Mouse (Mus musculus): ENCODE measurements around the gene Atp10a. TPM values are rescaled to one million over a fixed set of nuclear protein-coding genes. Genes with fewer than 3 reads are reported as not detected.
"Not testable (repeated sequence)": the region's sequence is repeated elsewhere in the genome, so short reads cannot be mapped to it uniquely, and the experiment has no call there.

Gene Atp10a
- polyA plus RNA-seq, 1 experiment from 2014 or later, result 3.2 TPM

DNA sequence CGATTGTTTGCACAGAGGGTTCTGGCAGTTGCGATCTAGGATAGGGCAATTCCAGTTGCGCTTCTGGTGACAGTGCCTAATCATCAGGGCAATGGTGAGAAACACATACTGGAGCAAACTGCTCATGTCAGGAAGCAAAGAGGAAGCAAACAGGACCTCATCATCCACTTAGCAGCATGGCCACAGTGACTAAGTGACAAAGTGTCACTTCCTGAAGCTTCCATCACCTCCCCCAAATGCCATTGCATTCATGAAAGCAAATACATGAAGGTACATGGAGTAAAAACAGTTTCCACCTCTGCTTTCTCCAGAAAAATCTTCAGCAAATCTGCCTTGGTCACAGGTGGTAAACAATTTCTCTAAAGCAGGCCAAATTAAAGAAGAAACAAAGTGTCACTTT is 168.7 kb downstream of the Atp10a start:
- WGBS, result 88% methylated on average over 3 of the region's 3 CpGs
- Histone ChIP-seq H3K4me1 (no peaks in the 10 kb centered on the region), H3K36me3 (peaks cover 16% of the 10 kb centered on the region), H3K27ac (no peak overlapping the region), H3K9me3 (no peaks in the 10 kb centered on the region), H3K27me3 (no peaks in the 10 kb centered on the region), H3K4me3 (no peak overlapping the region), H3K9ac (no peak overlapping the region), H3K4me2 (no peak overlapping the region)
- ATAC-seq (ENCODE audit: insufficient number of reproducible peaks, low FRiP score, low TSS enrichment, low read depth), result no peak

- Histone ChIP-seq H3K4me3 (no peak overlapping the region), H3K4me2 (no peak overlapping the region), H3K27ac (no peak overlapping the region), H3K9me3 (no peaks in the 10 kb centered on the region), H3K36me3 (peaks cover 16% of the 10 kb centered on the region), H3K27me3 (no peaks in the 10 kb centered on the region), H3K4me1 (peaks cover 10% of the 10 kb centered on the region; the same call in 1 of the 2 replicates), H3K9ac (no peak overlapping the region)
- ATAC-seq (ENCODE audit: insufficient number of reproducible peaks, low FRiP score, low TSS enrichment, low read depth), result no peak
- WGBS, result 78% methylated on average over 5 of the region's 5 CpGs
These were observed 173.1 kb downstream of the Atp10a start for GRCm38 (mm10) chr7:58829111-58829510.

DNA sequence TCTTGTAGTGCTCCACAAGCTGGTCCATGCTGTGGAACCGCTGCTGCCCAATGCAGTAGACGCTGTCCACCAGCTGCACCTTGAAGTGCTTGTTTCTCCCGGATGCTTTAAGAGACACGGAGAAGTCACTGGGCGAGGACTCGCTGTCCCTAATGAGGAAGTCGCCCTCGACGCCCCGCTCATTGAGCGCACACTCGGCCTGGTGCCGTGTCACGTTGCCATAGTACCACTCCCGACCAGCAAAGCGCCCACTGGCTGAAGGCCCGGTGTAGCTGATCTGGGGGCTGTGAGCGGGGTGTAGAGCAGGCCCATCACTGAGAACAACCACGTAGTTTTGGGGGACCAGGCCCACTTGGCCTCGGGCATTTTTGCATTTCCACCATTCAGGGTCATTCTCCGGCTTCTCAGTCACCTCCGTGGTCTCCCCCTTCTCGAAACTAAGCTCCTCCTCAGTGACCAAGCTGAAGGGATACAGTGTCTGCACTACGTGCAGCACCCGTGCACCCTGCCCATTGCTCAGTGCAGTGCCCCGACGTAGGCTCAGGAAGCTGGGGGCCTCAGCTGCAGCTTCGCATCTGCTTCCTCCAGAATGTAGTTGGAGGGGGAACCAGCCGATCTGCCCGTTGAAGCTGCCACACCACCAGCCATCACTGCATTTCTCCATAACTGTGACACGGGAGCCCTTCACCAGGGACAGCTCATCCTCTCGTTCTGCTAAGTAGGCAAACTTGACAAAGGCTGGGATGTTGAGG is 181.1 kb downstream of the Atp10a start:
- 89% methylated on average over 32 of the region's 32 CpGs for WGBS
- not testable (repeated sequence) for H3K27me3 ChIP-seq; H3K36me3 ChIP-seq; H3K4me1 ChIP-seq; ATAC-seq (ENCODE audit: insufficient number of reproducible peaks, low FRiP score, low TSS enrichment, low read depth); H3K9me3 ChIP-seq; H3K4me3 ChIP-seq; H3K4me2 ChIP-seq; H3K27ac ChIP-seq; H3K9ac ChIP-seq

- H3K4me1 ChIP-seq, result peaks cover 26% of the 10 kb centered on the region
- WGBS, result 73% methylated on average over 2 of the region's 2 CpGs
- no peak overlapping the region for H3K9ac ChIP-seq
- no peak for ATAC-seq (ENCODE audit: insufficient number of reproducible peaks, low FRiP score, low TSS enrichment, low read depth)
- H3K36me3 ChIP-seq, result no peaks in the 10 kb centered on the region
- H3K27me3 ChIP-seq, result no peaks in the 10 kb centered on the region
- H3K9me3 ChIP-seq, result no peaks in the 10 kb centered on the region
- H3K4me3 ChIP-seq, result no peak overlapping the region
- H3K4me2 ChIP-seq, result no peak overlapping the region
- peak overlapping the region; percentile 77 for H3K27ac ChIP-seq
These were observed 184.4 kb downstream of the Atp10a start for GRCm38 (mm10) chr7:58840367-58840766.

DNA sequence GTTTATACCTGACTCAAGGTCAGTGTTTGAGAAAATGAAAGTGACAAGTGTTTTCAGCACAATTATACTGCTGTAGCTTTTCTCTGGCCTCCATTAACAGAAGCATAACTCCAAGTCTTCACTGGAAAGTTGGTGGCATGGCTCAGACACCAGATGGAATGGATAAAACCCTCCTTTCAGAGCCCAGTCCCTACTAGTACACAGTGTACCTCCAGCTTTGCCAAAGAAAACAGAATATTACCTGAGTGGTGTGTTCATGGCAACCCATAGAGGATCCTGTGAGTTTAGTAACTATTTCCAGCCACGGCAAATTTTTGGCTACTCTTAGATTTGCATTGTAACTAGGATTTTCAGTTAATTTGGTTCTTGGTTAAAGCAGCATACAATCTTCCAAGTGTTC is 185.1 kb downstream of the Atp10a start:
- Histone ChIP-seq H3K4me2 (no peak overlapping the region), H3K4me1 (peaks cover 26% of the 10 kb centered on the region), H3K27me3 (no peaks in the 10 kb centered on the region), H3K9me3 (no peaks in the 10 kb centered on the region), H3K36me3 (no peaks in the 10 kb centered on the region), H3K9ac (no peak overlapping the region), H3K4me3 (no peak overlapping the region), H3K27ac (peak overlapping the region; percentile 77)
- peak; percentile 40; the same call in 1 of the 2 replicates for ATAC-seq (ENCODE audit: insufficient number of reproducible peaks, low FRiP score, low TSS enrichment, low read depth)
- 71% methylated on average over 1 of the region's 1 CpGs for WGBS

GRCm38 (mm10) chr7:58842818-58843217 is 186.9 kb downstream of the Atp10a start:
- H3K4me1 ChIP-seq, result peaks cover 26% of the 10 kb centered on the region
- no peak overlapping the region for H3K4me3 ChIP-seq
- no peak overlapping the region for H3K9ac ChIP-seq
- H3K36me3 ChIP-seq, result no peaks in the 10 kb centered on the region
- peak; percentile 55 for ATAC-seq (ENCODE audit: insufficient number of reproducible peaks, low FRiP score, low TSS enrichment, low read depth)
- no peaks in the 10 kb centered on the region for H3K27me3 ChIP-seq
- peak overlapping the region; percentile 10; the same call in 1 of the 2 replicates for H3K4me2 ChIP-seq
- H3K9me3 ChIP-seq, result no peaks in the 10 kb centered on the region
- WGBS, result 6% methylated on average over 3 of the region's 3 CpGs
- peak overlapping the region; percentile 77 for H3K27ac ChIP-seq

GRCm38 (mm10) chr7:58843767-58844445 is 187.9 kb downstream of the Atp10a start:
- Histone ChIP-seq H3K4me2 (peak overlapping the region; percentile 36), H3K9ac (no peak overlapping the region), H3K4me3 (0 out of 2 replicates have a peak overlapping the region, but pooled peaks have one; percentile 11), H3K36me3 (no peaks in the 10 kb centered on the region), H3K27ac (peak overlapping the region; percentile 87), H3K9me3 (no peaks in the 10 kb centered on the region), H3K4me1 (peaks cover 26% of the 10 kb centered on the region), H3K27me3 (no peaks in the 10 kb centered on the region)
- WGBS, result under 1% methylated on average over 9 of the region's 9 CpGs
- peak; percentile 84 for ATAC-seq (ENCODE audit: insufficient number of reproducible peaks, low FRiP score, low TSS enrichment, low read depth)

GRCm38 (mm10) chr7:58844449-58844848 is 188.5 kb downstream of the Atp10a start:
- no peaks in the 10 kb centered on the region for H3K27me3 ChIP-seq
- H3K4me1 ChIP-seq, result peaks cover 26% of the 10 kb centered on the region
- 41% methylated on average over 4 of the region's 4 CpGs for WGBS
- peak overlapping the region; percentile 87 for H3K27ac ChIP-seq
- no peak overlapping the region for H3K9ac ChIP-seq
- no peaks in the 10 kb centered on the region for H3K36me3 ChIP-seq
- no peak for ATAC-seq (ENCODE audit: insufficient number of reproducible peaks, low FRiP score, low TSS enrichment, low read depth)
- peak overlapping the region; percentile 36 for H3K4me2 ChIP-seq
- 0 out of 2 replicates have a peak overlapping the region, but pooled peaks have one; percentile 11 for H3K4me3 ChIP-seq
- no peaks in the 10 kb centered on the region for H3K9me3 ChIP-seq

- Histone ChIP-seq H3K27me3 (no peaks in the 10 kb centered on the region), H3K36me3 (no peaks in the 10 kb centered on the region), H3K27ac (no peak overlapping the region), H3K4me1 (no peaks in the 10 kb centered on the region), H3K9me3 (no peaks in the 10 kb centered on the region), H3K9ac (no peak overlapping the region), H3K4me2 (no peak overlapping the region), H3K4me3 (no peak overlapping the region)
- WGBS, result 89% methylated on average over 4 of the region's 4 CpGs
- ATAC-seq (ENCODE audit: insufficient number of reproducible peaks, low FRiP score, low TSS enrichment, low read depth), result no peak
These were observed 203.0 kb downstream of the Atp10a start for GRCm38 (mm10) chr7:58858921-58859320.

DNA sequence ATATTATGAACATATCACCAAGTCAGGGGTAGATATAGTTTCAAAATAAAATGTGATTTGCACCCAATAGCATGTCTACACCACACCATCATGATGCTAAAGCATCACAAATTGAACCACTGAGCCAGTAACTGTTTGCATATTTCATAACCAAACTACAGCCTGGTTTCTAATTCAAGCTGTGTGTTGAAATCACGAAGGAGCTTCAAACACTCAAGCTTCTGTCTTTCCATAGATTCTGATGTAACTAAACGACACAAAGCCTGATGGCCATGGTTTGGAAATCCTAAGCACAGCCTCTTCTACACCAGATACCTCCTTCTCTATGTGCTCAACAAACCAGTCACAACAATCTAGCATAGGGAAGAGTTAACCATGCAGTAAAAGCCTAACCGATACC is 207.2 kb downstream of the Atp10a start:
- H3K9me3 ChIP-seq, result no peaks in the 10 kb centered on the region
- no peak overlapping the region for H3K9ac ChIP-seq
- ATAC-seq (ENCODE audit: insufficient number of reproducible peaks, low FRiP score, low TSS enrichment, low read depth), result no peak
- H3K36me3 ChIP-seq, result no peaks in the 10 kb centered on the region
- no peaks in the 10 kb centered on the region for H3K27me3 ChIP-seq
- no peak overlapping the region for H3K27ac ChIP-seq
- 80% methylated on average over 3 of the region's 3 CpGs for WGBS
- H3K4me1 ChIP-seq, result no peaks in the 10 kb centered on the region
- H3K4me2 ChIP-seq, result no peak overlapping the region
- no peak overlapping the region for H3K4me3 ChIP-seq

DNA sequence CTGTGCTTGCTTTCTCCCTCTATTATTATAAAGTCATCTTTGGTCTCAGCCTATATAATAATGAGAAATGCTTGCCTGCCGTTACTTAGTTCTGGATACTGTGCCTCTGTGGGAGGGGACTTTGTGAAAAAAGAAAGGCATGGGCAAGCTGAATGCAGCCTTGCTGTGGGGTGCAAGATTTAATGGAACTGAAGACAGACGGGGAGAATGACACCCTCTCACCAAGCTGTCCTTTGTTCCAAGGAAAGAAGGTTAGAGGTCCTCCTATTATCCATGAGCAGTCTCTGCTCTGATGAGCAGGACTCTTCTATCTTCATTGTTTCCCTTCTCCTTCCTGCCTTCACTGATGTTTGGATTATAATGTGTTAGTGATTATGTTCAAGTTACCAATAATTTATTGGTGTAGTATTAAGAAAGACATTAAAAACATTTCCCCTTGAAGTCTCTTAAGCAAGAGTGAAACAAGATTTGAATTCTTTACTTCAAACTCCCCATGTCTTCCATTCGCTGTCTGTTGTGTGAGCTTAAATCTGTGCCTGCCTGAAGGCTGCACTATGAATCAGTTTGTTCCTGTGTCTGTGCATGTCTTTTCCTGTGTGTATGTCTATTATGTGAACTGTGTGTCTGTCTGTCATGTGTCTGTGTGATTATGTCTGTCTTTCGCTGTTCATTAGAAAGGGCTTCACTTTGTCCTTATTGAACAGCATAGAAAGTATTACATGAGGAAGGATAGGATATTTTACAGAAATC is 211.1 kb downstream of the Atp10a start:
- Histone ChIP-seq H3K27ac (no peak overlapping the region), H3K36me3 (no peaks in the 10 kb centered on the region), H3K9me3 (no peaks in the 10 kb centered on the region), H3K4me1 (no peaks in the 10 kb centered on the region), H3K4me3 (no peak overlapping the region), H3K27me3 (no peaks in the 10 kb centered on the region), H3K9ac (no peak overlapping the region), H3K4me2 (no peak overlapping the region)
- ATAC-seq (ENCODE audit: insufficient number of reproducible peaks, low FRiP score, low TSS enrichment, low read depth), result no peak
- WGBS, result 67% methylated on average over 4 of the region's 4 CpGs

DNA sequence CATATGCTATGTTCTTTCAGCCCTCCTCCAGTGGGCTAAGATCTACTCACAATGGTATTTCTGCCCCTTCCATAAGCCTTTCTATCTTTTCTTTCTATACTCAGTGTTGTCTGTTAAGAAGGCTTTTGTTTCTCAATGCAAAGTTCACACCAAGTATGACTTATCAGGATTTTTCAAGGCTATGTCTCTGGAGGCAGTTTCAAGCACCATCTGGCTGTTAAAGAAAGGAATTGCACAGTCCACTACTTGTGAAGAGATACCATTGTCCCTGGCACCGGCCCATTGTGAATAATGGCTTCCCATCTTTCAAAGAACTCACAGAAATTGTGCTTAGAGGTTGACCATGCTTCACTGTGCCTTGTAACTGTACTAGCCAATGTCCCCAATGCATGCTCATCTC is 214.7 kb downstream of the Atp10a start:
- WGBS, result 65% methylated on average over 1 of the region's 1 CpGs
- no peak overlapping the region for H3K27ac ChIP-seq
- no peak overlapping the region for H3K4me3 ChIP-seq
- no peak overlapping the region for H3K4me2 ChIP-seq
- no peaks in the 10 kb centered on the region for H3K36me3 ChIP-seq
- H3K9me3 ChIP-seq, result no peaks in the 10 kb centered on the region
- no peaks in the 10 kb centered on the region for H3K4me1 ChIP-seq
- H3K27me3 ChIP-seq, result no peaks in the 10 kb centered on the region
- H3K9ac ChIP-seq, result no peak overlapping the region
- ATAC-seq (ENCODE audit: insufficient number of reproducible peaks, low FRiP score, low TSS enrichment, low read depth), result no peak
